Comparison of ENCODE assay signal across 17 mouse cellular contexts in genomic region chr10:67073577-67073976, GRCm38 (mm10). TPM values are rescaled to one million over a fixed set of nuclear protein-coding genes. Genes with fewer than 3 reads are reported as not detected.
A peak's percentile ranks its signal among the peaks of the same experiment; 100 is the strongest.
DNase-seq lines count a peak whose midpoint lies in the region; TF ChIP-seq lines count a peak whose summit lies in the region.
"Had no signal": no experiment of that assay in that cellular context is flagged by ENCODE, and none has a peak within 500 bp of the region (broad histone marks: within the 10 kb centered on the region; RNA-seq: fewer than 3 reads in every experiment).

No protein-coding gene starts in this region.

- DNase-seq in cerebellum, adult 2 months: no peak
- no peak for DNase-seq in cerebellum, postnatal 10 days
- no peak for DNase-seq in CH12.LX (ENCODE audit: extremely low read depth)
- no peak for DNase-seq in ovary, postnatal 36 days (ENCODE audit: low spot score)
- DNase-seq: adrenal gland, adult 2 months; adrenal gland, adult 8-10 months; adrenal gland, postnatal 10 days; adrenal gland, postnatal 14 days; adrenal gland, postnatal 25 days; adrenal gland, postnatal 36 days; B cell, adult 2 months; cerebellum, adult 11 months; cerebellum, adult 11-12 months; cerebellum, adult 8-10 months had no signal

- WGBS in cerebellum, adult 2 months: over 99% methylated on average over 8 of the region's 8 CpGs

- TF ChIP-seq RAD21 in CH12.LX (IDR thresholded peaks at IDR 0.05; ENCODE audit: low read depth, low read length): no peak

- TF ChIP-seq EP300 in CH12.LX (IDR thresholded peaks at IDR 0.05; ENCODE audit: low read length): no peak

- H3K36me3 ChIP-seq in CH12.LX (replicated peaks in 1 of 2; ENCODE audit: control insufficient read depth in 1 of 2, insufficient read depth in 1 of 2, low read length in 1 of 2): peaks cover 0 to 7% of the 10 kb centered on the region in 2 experiments

- no peaks in the 10 kb centered on the region for H3K9me3 ChIP-seq in CH12.LX (replicated peaks; ENCODE audit: low read length)
- H3K9me3 ChIP-seq: G1E had no signal

- peaks cover 79% of the 10 kb centered on the region for H3K79me2 ChIP-seq in CH12.LX (replicated peaks; ENCODE audit: control insufficient read depth, extremely low read depth, insufficient read depth, poor library complexity, severe bottlenecking)

- no peak overlapping the region for H3K4me3 ChIP-seq in cerebellum, adult 2 months (replicated peaks; ENCODE audit: insufficient read depth, low read depth, low read length)
- peak overlapping the region in 1 of 3 experiments; percentile 56 for H3K4me3 ChIP-seq in CH12.LX (replicated peaks in 1 of 3; ENCODE audit: low read depth in 2 of 3, low read length in 2 of 3, poor library complexity in 1 of 3)

- no peak for TF ChIP-seq CTCF in cerebellum, adult 2 months (IDR thresholded peaks at IDR 0.05; ENCODE audit: borderline replicate concordance, insufficient read depth, low read depth, low read length)
- no peak for TF ChIP-seq CTCF in CH12.LX (conservative IDR thresholded peaks at IDR 0.05 in 1 of 2, IDR thresholded peaks at IDR 0.05 in 1 of 2; ENCODE audit: low read depth in 2 of 2, low read length in 2 of 2)

- H3K9ac ChIP-seq in CH12.LX (ENCODE audit: insufficient read depth, low read depth): peak overlapping the region; percentile 83

- H3K27ac ChIP-seq in cerebellum, adult 2 months (ENCODE audit: insufficient read depth, low read length): peak overlapping the region; percentile 85
- H3K27ac ChIP-seq in CH12.LX (ENCODE audit: insufficient read depth, low read depth): peak overlapping the region; percentile 89

- in situ Hi-C loops in CH12.LX (cut with MboI; ENCODE audit: low pct_ligation_motif_present, low pct_unique_long_range_greater_than_20kb, low sequenced_read_pairs): no loop called here

- H3K4me2 ChIP-seq in CH12.LX (ENCODE audit: insufficient read depth, low read depth, poor library complexity, severe bottlenecking): peak overlapping the region; percentile 37

- no peak for TF ChIP-seq POLR2A in cerebellum, adult 2 months (IDR thresholded peaks at IDR 0.05; ENCODE audit: borderline replicate concordance, insufficient read depth, low read length)
- TF ChIP-seq POLR2A in CH12.LX (IDR thresholded peaks at IDR 0.05; ENCODE audit: low read depth, low read length): 0 out of 2 replicates have a peak, but pooled peaks have one; percentile 24

- H3K4me1 ChIP-seq in cerebellum, adult 2 months (ENCODE audit: control insufficient read depth, insufficient read depth, low read length): peaks cover 20% of the 10 kb centered on the region
- H3K4me1 ChIP-seq in CH12.LX (ENCODE audit: control insufficient read depth in 1 of 2, insufficient read depth in 2 of 2): peaks cover 14 to 79% of the 10 kb centered on the region in 2 experiments

- dilution Hi-C loops in CH12.LX (cut with MboI; ENCODE audit: extremely low pct_ligation_motif_present, extremely low pct_unique_long_range_greater_than_20kb, low sequenced_read_pairs): no loop called here

- no peaks in the 10 kb centered on the region for H3K27me3 ChIP-seq in cerebellum, adult 2 months (ENCODE audit: control insufficient read depth, insufficient read depth, low read length)
- H3K27me3 ChIP-seq in CH12.LX (replicated peaks): no peaks in the 10 kb centered on the region
- H3K27me3 ChIP-seq: Patski had no signal

TF ChIP-seq in CH12.LX, 34 proteins besides CTCF, POLR2A, EP300 and RAD21:
- TF ChIP-seq ZKSCAN1 (IDR thresholded peaks at IDR 0.05; ENCODE audit: borderline replicate concordance, low read depth, low read length) (no peak), MYC (IDR thresholded peaks at IDR 0.05; ENCODE audit: low read depth, low read length) (no peak), ZNF384 (IDR thresholded peaks at IDR 0.05; ENCODE audit: low read depth, low read length) (peak; percentile 94), SMC3 (IDR thresholded peaks at IDR 0.05; ENCODE audit: low read depth, low read length) (no peak)

RNA-seq across cellular contexts. Expression of gene Jmjd1c, which starts 22.3 kb away (rescaled TPM):
- polyA plus RNA-seq in cerebellum, adult 2 months (2012; rRNA removed): 56.3 and 63.8 TPM in 2 replicates
- 41.2 and 41.6 TPM in 2 replicates for total RNA-seq in CH12.LX (2012; rRNA removed)
- 41.2 and 41.4 TPM in 2 replicates for total RNA-seq in CH12.LX (2014; rRNA removed)
- polyA plus RNA-seq in CH12.LX (2012; ENCODE audit: insufficient read length, low read depth): 40.9 and 50.1 TPM in 2 replicates

RNA-seq across cellular contexts. Expression of gene Reep3, which starts 23.2 kb away (rescaled TPM):
- 44.0 and 45.2 TPM in 2 replicates for polyA plus RNA-seq in cerebellum, adult 2 months (2012; rRNA removed)
- total RNA-seq in CH12.LX (2012; rRNA removed): 20.3 and 23.2 TPM in 2 replicates
- 20.0 and 23.3 TPM in 2 replicates for total RNA-seq in CH12.LX (2014; rRNA removed)
- 20.5 and 21.8 TPM in 2 replicates for polyA plus RNA-seq in CH12.LX (2012; ENCODE audit: insufficient read length, low read depth)
- total RNA-seq: MEL had no signal
